Mouse (Mus musculus) MEL (cell line): ENCODE results near the gene Sox5.
"Not testable (repeated sequence)": the region's sequence is repeated elsewhere in the genome, so short reads cannot be mapped to it uniquely, and the experiment has no call there.

Experiments used
- CHD1 ChIP-seq: IDR thresholded peaks from 2 replicates; pipeline ENCODE4 v1.6.1; 2012; ENCODE audit warnings: low read depth, mild to moderate bottlenecking, inconsistent platforms, low read length, improper control_type of control experiment
- CTCF ChIP-seq, 3 experiments: IDR thresholded peaks in 2 of 3; conservative IDR thresholded peaks in 1 of 3; 2 replicates each; pipeline ENCODE4 v1.5.1; 2011 to 2012; ENCODE audit warnings: low read length in 3 of 3, low read depth in 2 of 3, mild to moderate bottlenecking in 2 of 3, improper control_type of control experiment in 1 of 3, inconsistent platforms in 1 of 3, mixed read lengths in 1 of 3, moderate library complexity in 1 of 3; ENCODE audit not compliant: control insufficient read depth in 1 of 3, insufficient read depth in 1 of 3, poor library complexity in 1 of 3, severe bottlenecking in 1 of 3
- ETS1 ChIP-seq: IDR thresholded peaks from 2 replicates; pipeline ENCODE4 v1.6.1; 2012; ENCODE audit warnings: low read depth, mild to moderate bottlenecking, inconsistent platforms, low read length, improper control_type of control experiment, moderate library complexity
- HCFC1 ChIP-seq: IDR thresholded peaks from 2 replicates; pipeline ENCODE4 v1.6.1; 2012; ENCODE audit warnings: low read depth, mild to moderate bottlenecking, inconsistent platforms, low read length, improper control_type of control experiment, moderate library complexity
- MXI1 ChIP-seq: IDR thresholded peaks from 2 replicates; pipeline ENCODE4 v1.6.1; 2011; ENCODE audit warnings: mild to moderate bottlenecking, low read depth, low read length, improper control_type of control experiment
- POLR2A ChIP-seq, 2 experiments: IDR thresholded peaks; 2 replicates each; pipeline ENCODE4 v1.6.1; 2011 to 2012; ENCODE audit warnings: low read length in 2 of 2, mild to moderate bottlenecking in 2 of 2, control low read depth in 1 of 2, improper control_type of control experiment in 1 of 2, low read depth in 1 of 2, moderate library complexity in 1 of 2; ENCODE audit not compliant: control insufficient read depth in 1 of 2, insufficient read depth in 1 of 2, poor library complexity in 1 of 2
- ZKSCAN1 ChIP-seq: IDR thresholded peaks from 2 replicates; pipeline ENCODE4 v1.6.1; 2012; ENCODE audit warnings: low read depth, mild to moderate bottlenecking, inconsistent platforms, low read length, improper control_type of control experiment, moderate library complexity
- ZNF384 ChIP-seq: IDR thresholded peaks from 2 replicates; pipeline ENCODE4 v1.6.1; 2012; ENCODE audit warnings: low read depth, mild to moderate bottlenecking, inconsistent platforms, low read length, improper control_type of control experiment

DNA sequence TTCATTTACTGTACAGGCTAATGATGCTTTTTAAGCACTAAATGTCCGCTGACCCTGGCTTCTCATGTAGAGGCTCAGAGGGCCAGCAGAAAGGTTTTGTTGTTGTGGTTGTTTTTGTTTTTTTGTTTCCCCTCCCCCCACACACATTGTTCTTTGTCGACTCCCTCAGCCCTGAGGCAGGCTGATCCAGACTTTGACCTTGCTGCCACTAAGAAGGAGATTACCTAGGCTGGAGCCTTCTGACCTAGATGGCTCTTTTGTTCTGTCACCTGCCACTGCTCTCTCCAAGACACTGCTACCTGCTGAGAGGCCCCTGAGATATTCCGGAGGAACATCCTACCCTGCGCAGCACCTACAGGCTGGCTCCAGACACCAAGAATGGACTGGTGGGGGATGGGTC is 508.4 kb downstream of the Sox5 start:
- TF ChIP-seq CTCF (IDR thresholded peaks at IDR 0.05 in 2 of 3, conservative IDR thresholded peaks at IDR 0.05 in 1 of 3; ENCODE audit: control insufficient read depth in 1 of 3, insufficient read depth in 1 of 3, low read depth in 2 of 3, low read length in 3 of 3, poor library complexity in 1 of 3, severe bottlenecking in 1 of 3); CHD1; ZNF384; POLR2A (IDR thresholded peaks at IDR 0.05; ENCODE audit: control insufficient read depth in 1 of 2, insufficient read depth in 1 of 2, low read depth in 1 of 2, low read length in 2 of 2, poor library complexity in 1 of 2); HCFC1; ETS1; MXI1; ZKSCAN1: not testable (repeated sequence)
